Mouse (Mus musculus): Measurements from ENCODE around the gene Tnfaip8l2. TPM values are rescaled to one million over a fixed set of nuclear protein-coding genes. Genes with fewer than 3 reads are reported as not detected.
"Not testable (repeated sequence)": the region's sequence is repeated elsewhere in the genome, so short reads cannot be mapped to it uniquely, and the experiment has no call there.

Tnfaip8l2 gene
- polyA plus RNA-seq, 1 experiment from 2014 or later: 2.9 TPM

DNA sequence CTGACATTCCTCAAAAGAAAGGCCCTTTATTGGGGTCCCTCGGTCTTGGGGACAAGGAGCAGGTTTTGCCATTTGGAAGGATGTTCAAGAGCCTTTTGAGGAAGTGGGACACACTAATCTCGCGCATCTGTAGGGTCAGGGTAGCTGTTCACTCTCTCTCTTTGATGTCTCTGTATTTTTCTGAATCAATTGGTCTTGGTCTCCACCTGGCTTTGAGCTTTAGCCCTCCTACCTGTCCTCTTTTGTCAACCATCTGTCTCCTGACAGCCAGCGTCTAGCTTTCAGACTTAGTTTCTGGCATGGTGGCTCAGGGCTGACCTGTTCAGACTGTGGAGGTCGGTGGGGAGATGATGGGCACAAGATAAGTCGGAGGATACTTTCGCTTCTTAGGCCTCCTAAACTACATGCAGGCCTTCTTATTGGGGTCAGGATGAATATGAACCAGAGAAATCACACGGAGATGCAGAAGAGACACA is 17.4 kb upstream of the Tnfaip8l2 start:
- peaks cover 35% of the 10 kb centered on the region for H3K4me1 ChIP-seq
- WGBS: 14% methylated on average over 8 of the region's 8 CpGs
- peak overlapping the region; percentile 39; the same call in 1 of the 2 replicates for H3K9ac ChIP-seq
- no peaks in the 10 kb centered on the region; the same call in 1 of the 2 replicates for H3K36me3 ChIP-seq
- ATAC-seq (replicated peaks; ENCODE audit: low FRiP score): no peak
- H3K4me2 ChIP-seq: peak overlapping the region; percentile 85
- H3K27ac ChIP-seq: no peak overlapping the region
- peaks cover 2% of the 10 kb centered on the region; the same call in 1 of the 2 replicates for H3K27me3 ChIP-seq
- H3K4me3 ChIP-seq (replicated peaks): peak overlapping the region; percentile 60
- no peaks in the 10 kb centered on the region for H3K9me3 ChIP-seq (replicated peaks)

DNA sequence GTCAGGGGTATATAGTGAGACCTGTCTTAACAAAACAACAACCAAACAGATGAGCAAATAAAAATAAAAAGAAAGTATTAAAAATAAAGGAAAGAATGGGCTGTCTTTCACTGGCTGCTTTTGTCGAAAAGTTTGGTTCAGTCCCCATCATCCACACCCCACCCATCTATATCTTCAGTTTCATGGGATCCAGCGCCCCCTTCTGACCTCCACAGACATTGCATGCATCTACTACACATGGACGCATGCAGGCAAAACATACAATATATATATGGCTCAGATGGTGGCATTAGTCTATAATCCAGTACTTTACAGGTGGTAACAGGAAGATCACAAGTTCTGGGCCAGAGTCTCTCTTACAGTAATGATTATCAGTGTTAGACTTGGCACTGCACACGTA is 11.7 kb upstream of the Tnfaip8l2 start:
- Histone ChIP-seq H3K36me3 (no peaks in the 10 kb centered on the region), H3K9me3 (replicated peaks) (no peaks in the 10 kb centered on the region), H3K27ac (no peak overlapping the region), H3K9ac (no peak overlapping the region), H3K27me3 (peaks cover 2% of the 10 kb centered on the region; the same call in 1 of the 2 replicates), H3K4me3 (replicated peaks) (no peak overlapping the region), H3K4me2 (no peak overlapping the region), H3K4me1 (no peaks in the 10 kb centered on the region)
- ATAC-seq (replicated peaks; ENCODE audit: low FRiP score): no peak
- WGBS: 51% methylated on average over 4 of the region's 4 CpGs

DNA sequence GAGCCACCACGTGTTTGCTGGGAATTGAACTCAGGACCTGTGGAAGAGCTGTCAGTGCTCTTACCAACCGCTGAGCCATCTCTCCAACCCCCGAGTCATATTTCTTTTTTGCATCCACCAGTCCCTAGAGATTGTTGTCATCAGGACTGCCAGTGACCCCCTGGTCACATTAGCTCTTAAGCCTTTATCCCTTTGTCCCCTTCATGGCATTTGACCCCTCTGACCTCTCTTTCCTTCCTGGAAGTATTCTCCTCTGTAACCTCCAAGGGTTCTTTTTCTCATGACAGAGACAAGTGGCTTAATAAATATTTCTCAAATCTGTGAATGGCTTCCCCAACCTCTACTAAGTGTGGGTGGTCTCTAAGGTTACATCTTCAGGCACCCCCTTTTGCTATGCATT is 5.8 kb upstream of the Tnfaip8l2 start:
- no peaks in the 10 kb centered on the region for H3K27me3 ChIP-seq
- no peaks in the 10 kb centered on the region for H3K9me3 ChIP-seq (replicated peaks)
- H3K4me1 ChIP-seq: no peaks in the 10 kb centered on the region
- no peak overlapping the region for H3K4me3 ChIP-seq (replicated peaks)
- WGBS: 50% methylated on average over 3 of the region's 3 CpGs
- H3K4me2 ChIP-seq: no peak overlapping the region
- no peak for ATAC-seq (replicated peaks; ENCODE audit: low FRiP score)
- H3K36me3 ChIP-seq: no peaks in the 10 kb centered on the region
- no peak overlapping the region for H3K9ac ChIP-seq
- H3K27ac ChIP-seq: no peak overlapping the region

DNA sequence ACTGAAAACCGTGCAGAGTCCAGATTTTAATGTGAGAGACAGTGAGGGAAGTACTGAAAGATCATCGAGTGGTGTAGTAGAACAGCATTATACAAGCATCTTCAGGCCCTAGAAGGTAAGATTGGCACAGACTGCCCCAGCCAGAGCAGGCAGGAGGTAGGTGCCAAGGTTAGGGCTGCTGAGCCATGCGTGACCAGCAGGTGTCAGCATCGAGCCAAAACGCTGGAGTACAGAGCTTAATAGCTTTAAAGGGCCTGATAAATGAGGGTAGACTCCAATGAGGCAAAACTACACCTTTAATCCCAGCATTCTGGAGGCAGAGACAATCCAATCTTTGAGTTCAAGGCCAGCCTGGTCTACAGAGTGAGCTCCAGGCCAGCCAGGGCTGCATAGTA is 454 bp upstream of the Tnfaip8l2 start:
- peaks cover 3% of the 10 kb centered on the region; the same call in 1 of the 2 replicates for H3K4me1 ChIP-seq
- H3K27me3 ChIP-seq: no peaks in the 10 kb centered on the region
- 10% methylated on average over 5 of the region's 5 CpGs for WGBS

DNA sequence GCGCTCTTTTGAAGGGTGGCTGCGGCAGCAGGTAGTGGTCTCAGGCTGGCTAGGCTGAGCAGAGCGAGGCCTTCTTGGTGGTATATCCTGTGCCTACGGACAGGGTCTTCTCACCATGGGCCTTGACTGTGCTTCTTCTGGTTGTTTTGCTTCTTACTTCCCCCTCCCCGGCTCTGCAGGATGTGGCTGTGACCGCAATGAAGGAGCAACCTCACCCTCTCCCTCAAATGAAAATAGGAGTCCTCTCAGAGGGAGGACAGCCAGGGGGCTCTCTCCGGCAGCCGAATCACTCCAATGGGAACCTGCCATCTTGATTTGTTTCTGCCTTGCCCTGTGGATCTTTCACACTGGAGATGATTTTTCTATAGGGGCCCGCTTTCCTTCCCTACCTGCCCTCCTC is 686 bp downstream of the Tnfaip8l2 start:
- no peaks in the 10 kb centered on the region for H3K27me3 ChIP-seq
- H3K4me3 ChIP-seq (replicated peaks): no peak overlapping the region
- 92% methylated on average over 9 of the region's 9 CpGs for WGBS
- ATAC-seq (replicated peaks; ENCODE audit: low FRiP score): no peak
- H3K4me1 ChIP-seq: peaks cover 3% of the 10 kb centered on the region; the same call in 1 of the 2 replicates
- peaks cover 20% of the 10 kb centered on the region for H3K36me3 ChIP-seq
- no peak overlapping the region for H3K27ac ChIP-seq
- H3K9me3 ChIP-seq (replicated peaks): no peaks in the 10 kb centered on the region
- no peak overlapping the region for H3K9ac ChIP-seq
- no peak overlapping the region for H3K4me2 ChIP-seq

More for the DNA sequence above, 454 bp upstream of the Tnfaip8l2 start:
- Histone ChIP-seq H3K4me2 (no peak overlapping the region), H3K4me3 (replicated peaks) (no peak overlapping the region), H3K9ac (no peak overlapping the region), H3K36me3 (peaks cover 20% of the 10 kb centered on the region), H3K27ac (no peak overlapping the region), H3K9me3 (replicated peaks) (no peaks in the 10 kb centered on the region)
- peak; percentile 59 for ATAC-seq (replicated peaks; ENCODE audit: low FRiP score)

DNA sequence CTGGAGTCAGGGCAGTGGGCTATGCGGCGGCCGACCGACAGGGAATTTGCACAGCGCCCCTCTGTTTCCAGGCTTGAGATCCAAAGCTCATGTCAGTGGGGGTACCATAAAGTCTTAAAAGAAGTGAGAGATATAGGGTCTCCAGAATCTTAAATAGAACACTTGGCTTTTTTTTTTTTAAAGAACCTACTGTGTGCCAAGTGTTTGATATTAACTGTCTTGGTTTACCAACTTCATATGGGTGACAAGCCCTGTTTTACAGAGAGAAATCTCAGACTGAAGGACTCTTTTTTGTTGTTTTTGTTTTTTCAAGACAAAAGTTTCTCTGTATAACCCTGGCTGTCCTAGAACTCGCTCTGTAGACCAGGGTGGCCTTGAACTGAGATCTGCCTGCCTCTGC is 1.4 kb downstream of the Tnfaip8l2 start:
- ATAC-seq (replicated peaks; ENCODE audit: low FRiP score): no peak
- H3K27me3 ChIP-seq: no peaks in the 10 kb centered on the region
- H3K4me1 ChIP-seq: peaks cover 8% of the 10 kb centered on the region
- no peaks in the 10 kb centered on the region for H3K9me3 ChIP-seq (replicated peaks)
- 94% methylated on average over 6 of the region's 6 CpGs for WGBS
- H3K27ac ChIP-seq: no peak overlapping the region
- H3K9ac ChIP-seq: no peak overlapping the region
- H3K4me3 ChIP-seq (replicated peaks): no peak overlapping the region
- peaks cover 20% of the 10 kb centered on the region for H3K36me3 ChIP-seq
- H3K4me2 ChIP-seq: no peak overlapping the region

DNA sequence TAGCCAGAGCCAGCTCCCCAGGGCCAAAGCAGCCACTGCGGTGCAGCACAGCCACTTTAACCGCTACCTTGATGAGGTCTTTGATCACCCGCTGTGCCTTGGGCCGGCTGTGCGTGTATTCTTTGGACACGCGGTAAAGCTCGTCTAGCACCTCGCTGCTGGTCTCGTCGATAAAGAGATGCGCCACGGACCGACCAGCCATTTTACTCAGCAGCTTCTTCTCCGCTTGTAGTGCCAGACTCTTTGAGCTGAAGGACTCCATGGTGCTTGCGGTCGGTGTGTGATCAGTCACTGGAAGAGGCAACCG is 1.9 kb downstream of the Tnfaip8l2 start:
- Histone ChIP-seq H3K27ac (no peak overlapping the region), H3K27me3 (no peaks in the 10 kb centered on the region), H3K4me3 (replicated peaks) (no peak overlapping the region), H3K4me2 (0 out of 2 replicates have a peak overlapping the region, but pooled peaks have one; percentile 9), H3K9me3 (replicated peaks) (no peaks in the 10 kb centered on the region), H3K9ac (no peak overlapping the region), H3K36me3 (peaks cover 20% of the 10 kb centered on the region), H3K4me1 (peaks cover 13% of the 10 kb centered on the region)
- WGBS: 70% methylated on average over 18 of the region's 18 CpGs
- ATAC-seq (replicated peaks; ENCODE audit: low FRiP score): no peak

DNA sequence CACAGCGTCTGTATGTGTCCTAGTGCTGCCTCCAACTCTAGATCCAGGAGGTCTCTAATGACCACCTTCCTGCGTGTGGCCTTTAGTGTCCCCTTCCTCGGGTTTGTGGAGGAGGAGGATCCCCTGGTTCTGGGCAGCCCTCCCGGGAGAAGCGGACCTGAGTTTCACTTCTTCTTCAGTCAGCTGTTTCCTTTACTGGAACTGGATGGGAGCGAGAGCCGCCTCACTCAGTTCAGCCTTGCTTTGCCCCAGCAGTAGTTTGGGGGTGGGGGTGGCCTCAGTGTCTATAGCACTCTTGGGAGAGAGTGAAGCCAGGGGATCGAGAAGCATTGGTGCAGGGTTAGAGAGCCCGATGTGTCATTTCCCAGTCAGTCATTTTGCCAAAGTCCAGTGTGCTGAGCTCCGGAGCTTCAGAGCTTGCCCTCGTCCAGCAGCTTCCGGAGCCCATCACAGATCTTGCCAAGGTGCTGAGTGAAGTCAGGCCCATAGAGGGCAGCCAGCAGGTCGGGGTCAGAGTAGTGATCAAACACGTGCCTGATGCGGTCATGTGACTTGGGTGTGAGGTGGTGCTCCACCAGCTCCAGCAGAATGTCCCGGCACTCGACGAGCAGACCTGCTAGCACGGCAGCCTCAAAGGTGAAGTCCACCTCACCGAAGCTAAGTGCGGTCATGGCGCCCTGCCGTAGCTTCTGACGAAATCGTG is 2.4 kb downstream of the Tnfaip8l2 start:
- Histone ChIP-seq H3K27ac (no peak overlapping the region), H3K36me3 (peaks cover 20% of the 10 kb centered on the region), H3K9ac (no peak overlapping the region), H3K27me3 (no peaks in the 10 kb centered on the region), H3K9me3 (replicated peaks) (no peaks in the 10 kb centered on the region), H3K4me1 (peaks cover 18% of the 10 kb centered on the region), H3K4me2 (0 out of 2 replicates have a peak overlapping the region, but pooled peaks have one; percentile 9), H3K4me3 (replicated peaks) (no peak overlapping the region)
- no peak for ATAC-seq (replicated peaks; ENCODE audit: low FRiP score)
- WGBS: 71% methylated on average over 25 of the region's 25 CpGs

DNA sequence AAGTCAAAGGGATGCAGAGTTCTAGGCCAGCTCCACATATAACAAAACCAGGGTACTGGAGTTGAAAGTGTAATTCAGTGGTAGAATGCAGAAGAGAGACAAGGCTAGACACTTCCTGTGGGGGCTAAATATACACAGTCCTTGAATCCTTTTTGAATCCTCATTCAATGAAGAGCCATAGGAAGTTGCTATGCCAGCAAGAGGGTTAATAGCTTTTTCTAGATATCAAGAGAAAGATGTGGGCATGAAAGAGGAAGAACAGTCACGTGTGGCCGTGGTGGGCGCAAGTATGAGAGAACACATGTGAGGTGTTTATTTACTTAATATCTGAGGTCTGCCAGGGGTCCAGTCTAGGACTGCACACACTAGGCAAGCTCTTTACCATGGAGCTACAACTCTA is 5.8 kb downstream of the Tnfaip8l2 start:
- peaks cover 26% of the 10 kb centered on the region for H3K36me3 ChIP-seq
- WGBS: 96% methylated on average over 3 of the region's 3 CpGs
- no peak for ATAC-seq (replicated peaks; ENCODE audit: low FRiP score)

DNA sequence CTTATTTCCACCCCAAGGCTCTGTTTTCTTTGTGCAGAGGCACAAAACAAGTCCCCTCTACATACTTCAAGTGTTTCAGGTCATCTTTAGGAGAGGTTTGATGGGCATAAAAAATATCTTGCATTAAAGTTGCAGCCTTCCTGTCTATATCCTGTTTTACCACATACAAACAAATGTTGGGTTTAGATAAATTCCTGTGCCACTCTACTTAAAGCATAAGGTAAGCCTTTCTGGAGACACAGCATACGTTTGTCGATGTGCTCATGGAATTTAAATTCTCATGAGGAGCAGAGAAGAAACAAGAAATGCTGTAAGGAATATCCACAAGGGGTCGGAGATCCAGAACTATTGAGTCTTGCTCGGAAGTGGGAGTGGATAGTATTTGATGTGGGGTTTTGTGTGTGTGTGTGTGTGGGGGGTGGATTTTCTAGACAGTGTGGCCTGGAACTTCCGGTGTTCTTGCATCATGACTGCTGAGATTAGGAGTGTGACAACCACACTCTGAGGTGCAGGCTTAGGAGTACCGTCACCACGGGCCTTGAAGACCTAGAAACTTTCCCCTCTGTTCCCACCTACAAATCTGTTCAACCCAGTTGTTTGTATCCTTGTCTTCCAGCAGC is 6.6 kb downstream of the Tnfaip8l2 start:
- Histone ChIP-seq H3K9ac (no peak overlapping the region), H3K27me3 (no peaks in the 10 kb centered on the region), H3K36me3 (peaks cover 25% of the 10 kb centered on the region), H3K4me3 (replicated peaks) (peak overlapping the region; percentile 32), H3K27ac (no peak overlapping the region), H3K4me2 (peak overlapping the region; percentile 55), H3K9me3 (replicated peaks) (no peaks in the 10 kb centered on the region), H3K4me1 (peaks cover 27% of the 10 kb centered on the region)
- no peak for ATAC-seq (replicated peaks; ENCODE audit: low FRiP score)
- 84% methylated on average over 7 of the region's 7 CpGs for WGBS

More for the DNA sequence above, 5.8 kb downstream of the Tnfaip8l2 start:
- no peak overlapping the region for H3K27ac ChIP-seq
- H3K9me3 ChIP-seq (replicated peaks): no peaks in the 10 kb centered on the region
- no peak overlapping the region for H3K4me3 ChIP-seq (replicated peaks)
- H3K9ac ChIP-seq: no peak overlapping the region
- H3K27me3 ChIP-seq: no peaks in the 10 kb centered on the region
- H3K4me2 ChIP-seq: 0 out of 2 replicates have a peak overlapping the region, but pooled peaks have one; percentile 55
- H3K4me1 ChIP-seq: peaks cover 27% of the 10 kb centered on the region

DNA sequence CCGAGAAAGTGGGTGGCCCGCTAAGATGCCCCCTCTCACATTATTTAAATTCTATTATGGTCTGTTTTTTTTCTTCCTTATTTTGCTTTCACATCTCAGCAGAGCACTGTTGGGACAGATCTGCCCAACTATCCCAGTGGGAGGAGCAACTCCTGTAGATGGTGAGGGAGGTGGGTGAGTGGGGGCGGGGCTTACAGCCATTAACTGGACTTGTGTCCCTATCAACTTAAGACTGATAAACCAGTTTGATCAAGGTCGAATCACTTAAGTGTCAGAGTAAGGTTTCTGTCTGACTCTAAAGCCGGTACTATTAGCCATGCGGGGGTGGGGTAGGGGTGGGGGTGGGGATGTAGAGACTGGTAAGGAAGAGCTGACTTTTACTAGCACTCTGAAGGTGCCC is 7.1 kb downstream of the Tnfaip8l2 start:
- Histone ChIP-seq H3K4me3 (replicated peaks) (peak overlapping the region; percentile 32), H3K36me3 (peaks cover 20% of the 10 kb centered on the region), H3K4me1 (peaks cover 30% of the 10 kb centered on the region), H3K27ac (no peak overlapping the region), H3K4me2 (peak overlapping the region; percentile 55), H3K9me3 (replicated peaks) (no peaks in the 10 kb centered on the region), H3K27me3 (no peaks in the 10 kb centered on the region), H3K9ac (no peak overlapping the region)
- 23% methylated on average over 6 of the region's 6 CpGs for WGBS
- ATAC-seq (replicated peaks; ENCODE audit: low FRiP score): 0 out of 2 replicates have a peak, but pooled peaks have one; percentile 26

DNA sequence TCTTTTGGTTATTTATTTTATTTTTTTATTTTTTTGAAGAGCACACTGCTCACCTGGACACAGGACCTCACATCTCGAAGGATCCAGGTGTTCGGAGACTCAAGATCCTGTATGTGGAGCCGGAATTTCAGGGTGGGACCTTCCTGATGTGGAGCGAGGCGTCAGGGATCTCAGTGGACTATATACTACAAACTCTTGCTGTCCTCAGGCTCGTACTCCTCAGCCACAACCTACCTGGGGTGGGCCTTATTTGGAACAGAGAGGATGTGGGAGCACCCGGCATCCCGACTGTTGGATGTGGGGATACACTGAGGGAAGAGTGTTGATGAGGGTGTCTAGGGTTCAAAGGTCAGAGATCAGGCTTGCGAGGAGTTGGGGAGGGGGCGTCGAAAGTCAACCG is 8.0 kb downstream of the Tnfaip8l2 start:
- Histone ChIP-seq H3K4me1 (peaks cover 39% of the 10 kb centered on the region), H3K4me3 (replicated peaks) (peak overlapping the region; percentile 56), H3K36me3 (peaks cover 17% of the 10 kb centered on the region)
- H3K9ac ChIP-seq; H3K27ac ChIP-seq; H3K27me3 ChIP-seq; H3K4me2 ChIP-seq; H3K9me3 ChIP-seq (replicated peaks): not testable (repeated sequence)
- peak; percentile 30 for ATAC-seq (replicated peaks; ENCODE audit: low FRiP score)
- WGBS: no CpG with 5 or more reads among the region's 12 CpGs
